Mouse (Mus musculus) liver, adult (tissue): ENCODE results near the gene Ywhaq.

Experiments used
- GATA4 ChIP-seq: IDR thresholded peaks from 2 replicates; pipeline ENCODE4 v1.6.1; 2014; ENCODE audit warnings: mild to moderate bottlenecking, low read length; ENCODE audit not compliant: insufficient replicate concordance

The Ywhaq gene

DNA sequence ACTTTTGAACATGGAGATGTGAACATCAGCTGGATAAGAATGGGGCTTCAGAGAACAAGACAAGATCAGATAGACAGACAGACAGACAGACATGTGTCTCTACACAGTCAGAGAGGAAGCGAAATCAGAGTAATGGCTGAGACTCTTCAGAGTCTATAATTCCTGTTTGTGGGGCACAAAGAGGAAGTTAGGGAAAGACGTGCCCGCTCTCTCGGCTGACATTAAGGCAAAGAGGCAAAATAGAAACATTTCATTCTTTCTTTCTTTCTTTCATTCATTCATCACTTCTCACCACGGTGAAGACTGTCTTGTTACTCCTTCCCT lies 48.4 kb downstream of the Ywhaq start:
- no peak for TF ChIP-seq GATA4

DNA sequence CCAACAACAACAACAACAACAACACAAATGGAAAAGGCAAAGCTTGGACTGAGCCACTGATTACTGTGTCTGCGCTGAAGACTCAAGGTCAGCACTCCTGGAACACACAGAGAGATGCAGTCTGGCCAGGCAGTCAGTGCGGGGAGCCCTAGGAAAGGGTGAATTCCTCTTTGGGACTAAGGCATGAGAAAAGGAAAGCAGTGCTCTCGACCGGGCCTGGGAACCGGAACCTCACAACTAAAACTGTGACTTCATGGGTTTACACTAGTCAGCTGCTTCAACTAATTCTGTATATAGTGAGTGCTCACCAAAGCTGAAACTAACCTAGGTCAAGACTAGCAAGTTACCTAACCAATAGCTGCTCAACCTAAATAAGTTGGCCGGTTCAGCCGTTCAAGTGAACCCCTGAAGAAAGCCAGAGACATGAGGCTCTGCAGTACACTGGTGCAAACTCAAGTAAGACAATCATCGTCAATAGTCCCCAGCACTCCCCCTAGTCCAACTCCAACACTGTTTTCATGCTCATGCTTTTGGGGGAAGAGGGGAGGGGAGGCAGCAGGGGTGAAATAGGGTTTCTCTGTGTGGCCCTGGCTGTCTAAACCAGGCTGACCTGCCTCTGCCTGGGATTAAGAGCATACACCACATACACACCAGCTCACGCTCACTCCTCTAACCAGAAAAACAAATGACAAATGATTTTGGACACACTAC lies 48.9 kb downstream of the Ywhaq start:
- TF ChIP-seq GATA4, result no peak

DNA sequence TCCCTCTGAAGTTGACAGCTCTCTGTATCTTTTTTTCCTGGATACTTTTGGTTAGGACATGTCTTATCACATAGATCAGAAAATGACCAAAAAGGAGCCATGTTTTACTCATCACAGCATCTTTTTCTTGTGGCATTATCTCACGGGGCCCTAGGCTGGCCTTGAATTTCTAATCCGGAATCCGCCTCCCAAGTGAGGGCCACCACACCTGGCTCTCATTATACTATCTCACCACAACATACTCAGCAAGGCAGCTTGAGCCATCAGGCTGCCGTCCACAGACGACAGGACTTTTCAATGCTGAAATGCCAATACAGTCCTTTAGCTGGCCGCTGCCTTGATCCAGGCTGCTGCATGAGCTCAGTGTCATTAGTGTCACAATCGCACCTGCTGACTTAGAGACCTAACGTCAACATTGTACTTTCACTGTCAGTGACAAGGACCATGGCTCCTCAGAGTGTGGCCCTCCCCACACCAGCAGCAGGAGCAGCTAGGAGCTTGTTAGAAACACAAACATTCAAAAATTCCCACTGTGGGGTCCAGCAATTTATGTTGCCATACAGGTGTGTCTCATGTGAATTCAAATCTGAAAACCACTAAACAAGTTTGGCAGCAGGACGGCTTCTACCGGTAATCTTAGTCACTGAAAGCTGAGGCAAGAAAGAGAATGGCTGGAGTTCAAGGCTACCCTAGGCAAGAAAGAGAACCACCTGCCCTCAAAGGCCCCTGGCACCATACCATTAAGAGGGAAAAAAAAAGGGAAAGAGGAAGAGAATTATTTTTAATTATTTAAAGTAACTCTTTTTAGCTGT lies 52.6 kb downstream of the Ywhaq start:
- no peak for TF ChIP-seq GATA4

DNA sequence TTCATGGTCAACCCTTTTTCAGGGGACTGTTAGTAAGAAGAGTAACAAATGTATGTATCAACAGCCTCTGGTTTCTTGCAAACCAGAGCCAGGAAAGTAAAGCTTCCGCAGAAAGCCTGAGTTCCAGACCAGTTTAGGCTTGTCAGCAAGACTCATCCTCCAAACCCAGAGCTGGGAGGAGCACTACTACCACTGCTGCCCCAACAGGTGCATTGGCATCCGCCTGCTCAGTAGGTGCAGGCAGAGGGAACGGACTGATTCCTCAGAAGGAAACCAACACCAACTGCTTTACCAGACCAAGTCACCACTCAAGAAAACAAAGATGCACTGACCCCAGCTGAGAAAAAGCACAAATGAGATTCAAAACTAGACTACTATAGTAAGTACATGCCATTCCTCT lies 54.2 kb downstream of the Ywhaq start:
- no peak for TF ChIP-seq GATA4

DNA sequence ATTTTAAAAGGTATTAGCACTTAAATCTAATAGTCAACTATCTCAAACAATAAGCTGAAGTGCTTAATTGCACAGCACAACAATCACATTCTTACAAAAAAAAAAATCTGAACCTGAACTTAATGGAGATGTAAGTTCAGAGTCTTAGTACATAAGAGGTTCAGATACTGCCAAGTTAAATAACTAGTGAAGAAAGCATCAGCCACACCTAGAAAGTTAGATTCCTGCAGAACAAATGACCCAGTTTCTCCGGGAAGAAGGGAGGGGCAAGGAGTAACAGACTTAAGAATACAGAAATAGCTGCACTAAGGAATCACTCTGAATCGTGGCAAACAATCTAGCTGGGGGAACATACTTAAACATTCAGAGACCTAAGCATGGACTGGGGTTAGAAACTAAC lies 54.8 kb downstream of the Ywhaq start:
- no peak for TF ChIP-seq GATA4

DNA sequence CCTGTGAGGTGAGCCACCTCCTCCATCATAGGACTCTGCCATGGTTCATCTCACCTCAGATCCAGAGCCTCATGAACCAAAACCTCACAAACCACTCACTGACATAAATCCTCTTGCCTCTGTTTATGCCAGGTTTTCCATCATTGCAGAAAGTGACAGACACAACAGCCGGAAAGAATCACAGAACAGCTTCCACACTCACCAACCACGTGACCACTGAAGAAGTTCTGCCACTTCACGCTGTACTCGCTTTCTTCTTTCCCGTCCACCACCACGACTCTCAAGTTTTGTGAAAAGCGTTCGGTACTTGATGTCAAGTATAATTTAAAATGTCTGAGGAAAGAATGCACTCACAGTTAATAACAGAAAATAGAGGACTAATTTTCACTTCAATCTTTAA lies 63.8 kb downstream of the Ywhaq start:
- TF ChIP-seq GATA4, result no peak

DNA sequence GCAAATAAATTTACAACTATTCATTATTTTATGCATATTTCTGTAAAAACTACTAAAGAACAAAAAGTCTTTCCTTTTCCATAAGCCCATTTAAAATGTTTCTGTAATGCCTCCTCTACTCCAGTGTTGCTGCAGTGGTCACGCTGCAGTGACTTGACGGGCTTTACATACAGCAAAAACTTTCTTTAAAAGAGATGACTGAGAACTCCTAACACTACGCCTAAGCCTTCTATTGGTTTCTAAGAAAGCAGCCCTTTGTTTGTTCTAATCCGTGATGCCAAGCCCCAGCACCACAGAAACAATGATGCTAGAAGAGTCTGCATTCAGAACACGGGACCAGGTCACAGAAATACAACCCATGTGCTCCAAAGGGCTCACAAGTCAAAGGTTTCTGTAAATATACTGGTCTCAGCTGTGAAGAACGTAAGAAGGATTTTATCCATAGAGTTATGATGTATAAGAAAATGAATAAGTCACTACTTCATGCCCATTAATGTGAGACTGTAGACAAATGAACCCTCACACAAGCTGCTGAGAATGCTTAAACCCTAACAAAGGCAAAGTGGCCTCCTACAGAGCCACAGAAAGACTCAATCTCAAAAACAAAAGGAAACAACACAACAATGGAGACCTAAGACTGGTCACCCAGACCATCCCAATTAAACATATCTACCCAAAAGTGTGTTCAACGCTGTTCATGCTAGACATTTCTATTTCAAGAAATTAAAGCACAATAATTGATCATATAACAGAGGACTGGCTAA lies 67.1 kb downstream of the Ywhaq start:
- no peak for TF ChIP-seq GATA4

DNA sequence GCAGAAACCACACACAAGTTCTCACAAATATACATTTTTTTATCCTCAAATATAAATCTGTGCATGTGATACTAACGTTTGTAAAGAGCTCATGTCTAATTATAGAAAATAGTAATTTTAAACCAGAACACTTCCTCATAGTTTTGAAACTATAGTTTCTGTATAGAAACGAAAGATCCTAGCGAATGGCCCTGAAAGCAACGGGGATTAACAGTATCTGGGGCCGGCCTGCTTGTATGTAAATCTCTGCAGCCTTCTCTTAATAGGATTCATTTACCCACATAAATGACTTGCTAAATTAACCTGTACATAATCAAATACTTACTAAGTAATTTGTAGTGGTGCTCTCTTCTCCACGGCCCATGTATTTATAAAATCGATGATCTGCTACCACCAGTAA lies 70.5 kb downstream of the Ywhaq start:
- no peak for TF ChIP-seq GATA4

DNA sequence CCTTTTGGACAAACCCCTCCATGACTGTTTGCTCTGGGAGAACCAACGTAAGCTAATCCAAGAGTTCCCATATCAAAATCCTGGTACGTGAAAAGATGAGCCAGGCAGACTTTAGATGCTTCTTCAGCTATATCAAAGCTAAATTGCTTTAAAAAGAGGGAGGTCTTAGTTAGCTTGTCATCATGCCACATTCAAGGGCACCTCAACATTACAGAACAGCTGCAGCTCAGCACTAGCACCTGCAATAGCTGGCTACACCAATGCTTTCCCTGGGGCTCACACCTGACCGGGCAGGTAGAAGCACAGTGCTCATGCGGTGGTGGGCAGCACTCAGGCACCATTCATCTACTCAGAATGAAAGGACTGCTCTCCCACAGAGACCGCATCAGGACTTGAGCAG lies 76.8 kb downstream of the Ywhaq start:
- no peak for TF ChIP-seq GATA4
